Mouse (Mus musculus) ES-Bruce4 (cell line): ENCODE data around the gene Fam83d. TPM values are rescaled to one million over a fixed set of nuclear protein-coding genes. Genes with fewer than 3 reads are reported as not detected.

ENCODE experiments used
- H3K27ac ChIP-seq: 2 replicates; pipeline ENCODE4 v1.5.1; 2012; ENCODE audit warnings: low read length, inconsistent platforms; ENCODE audit not compliant: insufficient read depth
- H3K27me3 ChIP-seq: 2 replicates; pipeline ENCODE4 v1.6.1; 2012; ENCODE audit warnings: mild to moderate bottlenecking, low read length, inconsistent platforms; ENCODE audit not compliant: control insufficient read depth, poor library complexity, insufficient read depth, severe bottlenecking
- H3K36me3 ChIP-seq: 2 replicates; pipeline ENCODE4 v1.6.1; 2012; ENCODE audit warnings: inconsistent platforms, mild to moderate bottlenecking, low read length, moderate library complexity; ENCODE audit not compliant: control insufficient read depth, poor library complexity, insufficient read depth, severe bottlenecking
- H3K4me1 ChIP-seq: one replicate; pipeline ENCODE4 v1.8.1; 2011; ENCODE audit warnings: low read length; ENCODE audit not compliant: control insufficient read depth, insufficient read depth
- H3K4me3 ChIP-seq: 2 replicates; pipeline ENCODE4 v1.5.1; 2011; ENCODE audit warnings: low read depth, mild to moderate bottlenecking, low read length
- H3K9ac ChIP-seq: 2 replicates; pipeline ENCODE4 v1.6.1; 2012; ENCODE audit warnings: low read depth, mild to moderate bottlenecking, inconsistent platforms; ENCODE audit not compliant: poor library complexity, severe bottlenecking
- H3K9me3 ChIP-seq: replicated peaks from 2 replicates; pipeline ENCODE4 v1.6.1; 2012; ENCODE audit warnings: mild to moderate bottlenecking, low read length, inconsistent platforms; ENCODE audit not compliant: control insufficient read depth, poor library complexity, insufficient read depth, severe bottlenecking
- CTCF ChIP-seq: IDR thresholded peaks from one replicate; pipeline ENCODE4 v1.8.1; 2011; ENCODE audit warnings: low read depth, low read length
- EP300 ChIP-seq: IDR thresholded peaks from 2 replicates; pipeline ENCODE4 v1.6.1; 2011; ENCODE audit warnings: low read depth, low read length; ENCODE audit not compliant: insufficient read depth
- POLR2A ChIP-seq: IDR thresholded peaks from one replicate; pipeline ENCODE4 v1.8.1; 2011; ENCODE audit warnings: low read length; ENCODE audit not compliant: insufficient read depth
- polyA plus RNA-seq: library from polyadenylated mRNA; stranded (reverse); fragments of >200 nt; gene quantifications from 2 replicates; pipeline ENCODE4 v1.2.4, GENCODE M21; 2011; ENCODE audit warnings: low read depth; ENCODE audit not compliant: missing spikeins, insufficient read depth, insufficient read length

The Fam83d gene
- polyA plus RNA-seq, 1 experiment = 22.4 TPM

GRCm38 (mm10) chr2:158833645-158834044, 65.8 kb downstream of the Fam83d start:
- no peaks in the 10 kb centered on the region for H3K27me3 ChIP-seq
- peaks cover 26% of the 10 kb centered on the region for H3K36me3 ChIP-seq
- no peaks in the 10 kb centered on the region for H3K9me3 ChIP-seq
- H3K27ac ChIP-seq = no peak overlapping the region
- no peak overlapping the region for H3K4me3 ChIP-seq
- H3K4me1 ChIP-seq = peaks cover 5% of the 10 kb centered on the region
- no peak overlapping the region for H3K9ac ChIP-seq
- TF ChIP-seq CTCF (no peak), POLR2A (no peak), EP300 (no peak)

Other genes starting within 250 kb of the Fam83d start
- not detected in 2 replicates for gene Slc32a1, start 157.3 kb upstream of the Fam83d start, polyA plus RNA-seq
- 12.5 and 12.8 TPM in 2 replicates for gene Actr5, start 143.2 kb upstream of the Fam83d start, polyA plus RNA-seq
- 3.2 and 3.7 TPM in 2 replicates for gene Ppp1r16b, start 102.7 kb upstream of the Fam83d start, polyA plus RNA-seq
- 55.5 and 62.7 TPM in 2 replicates for gene Dhx35, start 26.7 kb downstream of the Fam83d start, polyA plus RNA-seq